Mouse (Mus musculus) layer of hippocampus, postnatal 10 days (tissue): ENCODE measurements around the gene Tmem218. TPM values are rescaled to one million over a fixed set of nuclear protein-coding genes. Genes with fewer than 3 reads are reported as not detected.

ENCODE experiments used
- DNase-seq, 2 experiments: peaks; one replicate each; pipeline ENCODE4 v3.0.0; 2021; ENCODE audit warnings: low spot score in 2 of 2
- total RNA-seq, 2 experiments: library from RNA; stranded (reverse); gene quantifications; 2 replicates each; pipeline ENCODE4 v1.2.3; 2021

Tmem218 gene
- total RNA-seq, 2 experiments from 2014 or later: 8.9 to 11.5 TPM

DNA sequence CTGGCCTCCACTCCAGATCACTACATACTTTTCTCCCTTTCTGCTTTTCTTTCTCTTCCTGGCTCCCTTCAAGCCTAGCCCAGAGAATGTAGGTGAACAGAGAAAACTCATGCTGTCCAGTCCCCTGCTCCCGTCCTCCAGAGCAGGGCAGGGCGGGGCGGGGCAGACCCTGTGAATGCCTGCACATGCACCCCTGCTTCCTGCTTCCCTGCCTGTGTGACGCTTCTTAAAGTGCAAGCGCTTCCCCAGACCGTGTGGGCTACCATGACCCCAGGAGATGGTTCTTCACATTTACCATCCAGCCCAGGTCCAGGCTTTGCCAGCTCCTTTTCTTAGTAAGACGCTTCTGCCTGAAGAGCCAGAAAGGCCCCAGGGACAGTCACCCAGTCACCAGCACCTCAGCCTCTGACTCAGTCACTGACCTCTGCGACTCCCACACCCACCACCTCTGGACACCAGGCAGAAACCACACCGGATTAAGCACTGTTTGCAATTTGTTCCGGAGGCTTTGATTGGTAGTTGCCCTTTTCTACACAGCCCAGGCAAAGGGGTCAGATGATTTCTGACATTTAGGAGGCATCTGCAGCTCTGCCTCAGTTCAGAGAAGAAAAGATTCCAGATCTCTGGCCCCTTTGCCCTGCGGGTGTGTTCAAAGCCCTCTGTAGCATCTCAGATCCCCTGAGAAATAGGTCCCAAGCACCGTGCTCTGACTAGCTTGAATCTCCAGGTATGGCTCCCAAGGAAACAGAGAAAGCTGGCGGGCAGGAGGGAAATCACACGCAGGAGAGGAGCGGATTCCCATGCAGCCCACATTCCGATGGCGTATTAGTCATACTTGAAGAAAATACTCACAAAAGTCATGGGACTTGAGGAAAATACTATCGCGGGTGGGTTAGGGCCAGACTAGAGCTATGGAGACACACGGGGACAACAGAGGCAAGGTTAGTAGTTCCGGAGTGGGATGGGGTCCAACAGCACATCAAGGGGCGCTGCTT lies 24.5 kb downstream of the Tmem218 start:
- no peak for DNase-seq

DNA sequence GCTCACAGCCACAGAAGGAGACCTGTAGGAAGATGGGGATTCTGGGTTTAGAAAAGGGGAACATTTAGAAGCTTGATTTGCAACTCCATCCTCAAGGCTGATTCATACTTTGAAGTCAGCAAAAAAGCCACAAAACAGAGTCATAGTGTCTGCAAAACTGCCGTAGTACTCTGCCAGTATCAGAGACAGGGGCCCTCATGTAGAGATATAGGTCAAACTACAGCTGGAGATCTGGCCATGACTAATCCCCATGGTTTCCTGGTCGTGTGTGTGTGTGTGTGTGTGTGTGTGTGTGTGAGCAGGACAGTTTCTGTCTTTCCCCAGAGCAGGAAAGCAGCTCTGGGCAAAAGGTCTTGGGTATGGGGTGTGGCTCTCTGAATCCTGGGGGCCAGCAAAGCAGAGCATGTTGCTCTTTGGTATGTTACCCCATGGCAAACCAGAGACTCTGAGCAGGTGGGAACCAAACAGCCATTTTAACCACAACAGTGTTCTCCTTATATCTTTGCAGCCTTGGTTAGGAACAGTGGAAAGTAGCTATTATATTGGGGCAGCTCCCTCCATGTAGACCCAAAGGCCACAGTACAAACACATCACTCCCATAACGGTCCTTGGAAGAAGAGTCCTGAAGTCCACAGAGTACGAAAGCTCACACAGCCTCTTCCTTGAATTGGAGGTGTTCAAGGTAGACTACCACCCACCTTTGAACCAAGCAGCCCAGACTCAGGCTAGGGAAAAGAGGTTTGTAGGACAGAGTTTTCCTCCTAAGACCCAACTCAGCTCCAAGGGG lies 28.1 kb downstream of the Tmem218 start:
- DNase-seq: no peak

- no peak for DNase-seq
Observed at GRCm38 (mm10) chr9:37242764-37243163, 34.7 kb downstream of the Tmem218 start.

DNA sequence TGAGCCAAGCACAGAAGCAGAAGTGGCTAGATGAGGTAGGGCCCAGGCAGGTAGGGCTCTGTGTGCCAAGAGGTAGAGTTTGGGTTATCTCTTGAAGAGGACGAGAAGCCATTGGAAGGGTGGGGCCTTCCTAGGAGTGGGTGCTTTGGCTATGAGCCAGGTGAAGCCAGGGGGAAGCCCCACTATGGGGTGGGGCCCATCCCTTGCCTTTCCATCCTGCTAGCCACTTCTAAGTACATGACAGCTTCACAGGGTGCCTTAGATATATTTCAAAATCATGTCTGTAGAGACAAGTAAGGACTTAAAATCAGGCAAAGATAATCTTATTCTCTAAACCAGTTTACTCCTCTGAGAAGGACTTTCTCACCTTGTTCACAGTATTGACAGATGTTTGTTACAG lies 36.6 kb downstream of the Tmem218 start:
- no peak for DNase-seq

DNA sequence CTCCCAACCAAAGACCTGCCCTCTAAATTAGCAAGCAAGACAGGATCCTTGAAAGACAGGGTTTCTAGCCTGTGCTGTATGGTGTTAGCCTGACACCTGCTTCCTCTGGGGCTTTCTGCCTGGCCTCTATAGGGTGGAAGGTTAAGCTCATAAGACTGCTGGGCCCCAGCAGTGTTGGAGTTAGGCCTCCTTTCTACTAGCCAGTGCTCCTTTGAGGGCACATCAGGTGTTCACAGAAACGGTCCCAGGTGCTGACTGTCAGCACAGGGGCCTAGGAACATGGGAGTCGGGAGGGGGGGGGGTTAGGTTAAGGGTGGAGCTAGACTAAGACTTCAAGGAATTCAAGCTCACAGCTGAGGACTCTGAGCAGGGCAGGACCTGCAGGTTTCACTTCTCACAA lies 37.4 kb downstream of the Tmem218 start:
- DNase-seq: no peak

- DNase-seq: no peak
Observed at GRCm38 (mm10) chr9:37245810-37246209, 37.8 kb downstream of the Tmem218 start.

- peak in 1 of 2 experiments; percentile 44 for DNase-seq
Observed at GRCm38 (mm10) chr9:37247429-37247828, 39.4 kb downstream of the Tmem218 start.

GRCm38 (mm10) chr9:37248381-37248906 lies 40.4 kb downstream of the Tmem218 start:
- DNase-seq: no peak

DNA sequence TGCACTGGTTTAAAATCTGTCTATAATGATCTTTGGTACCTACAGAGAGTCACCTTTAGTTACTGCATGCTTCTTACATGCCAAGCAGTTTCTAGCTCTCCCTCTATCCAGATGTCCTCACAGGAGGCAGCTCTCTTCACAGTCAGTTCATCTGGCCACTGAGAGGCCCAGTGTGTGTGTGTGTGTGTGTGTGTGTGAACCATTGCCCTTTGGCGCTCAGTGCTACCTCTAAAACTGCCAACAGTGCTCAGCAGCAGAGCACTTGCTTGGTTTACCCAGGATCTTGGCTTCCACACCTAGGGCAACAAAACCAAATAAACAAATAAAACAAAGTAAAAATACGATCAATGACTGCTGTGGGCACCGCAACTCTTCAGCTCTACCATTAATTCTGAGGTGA lies 42.0 kb downstream of the Tmem218 start:
- DNase-seq: no peak

DNA sequence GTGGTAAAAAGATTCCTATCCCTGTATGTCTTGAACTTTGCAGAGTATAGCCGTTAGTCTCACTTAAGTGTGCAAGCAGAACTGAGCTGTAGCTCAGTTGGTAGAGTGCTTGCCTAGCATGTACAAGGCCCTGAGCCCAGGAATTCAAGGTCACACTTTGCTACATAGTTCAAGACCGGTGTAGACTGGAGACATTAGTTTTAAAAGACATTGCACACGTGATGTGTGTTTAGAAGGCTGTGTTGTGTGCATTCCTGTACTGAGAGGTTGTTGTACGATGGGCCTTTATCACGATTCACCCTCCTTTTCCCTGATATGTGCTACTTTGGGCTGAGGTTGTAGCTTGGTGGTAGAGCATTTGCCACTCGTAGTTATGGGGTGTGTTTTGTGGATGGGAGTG lies 42.6 kb downstream of the Tmem218 start:
- no peak for DNase-seq

GRCm38 (mm10) chr9:37254531-37255110 lies 46.6 kb downstream of the Tmem218 start:
- no peak for DNase-seq

DNA sequence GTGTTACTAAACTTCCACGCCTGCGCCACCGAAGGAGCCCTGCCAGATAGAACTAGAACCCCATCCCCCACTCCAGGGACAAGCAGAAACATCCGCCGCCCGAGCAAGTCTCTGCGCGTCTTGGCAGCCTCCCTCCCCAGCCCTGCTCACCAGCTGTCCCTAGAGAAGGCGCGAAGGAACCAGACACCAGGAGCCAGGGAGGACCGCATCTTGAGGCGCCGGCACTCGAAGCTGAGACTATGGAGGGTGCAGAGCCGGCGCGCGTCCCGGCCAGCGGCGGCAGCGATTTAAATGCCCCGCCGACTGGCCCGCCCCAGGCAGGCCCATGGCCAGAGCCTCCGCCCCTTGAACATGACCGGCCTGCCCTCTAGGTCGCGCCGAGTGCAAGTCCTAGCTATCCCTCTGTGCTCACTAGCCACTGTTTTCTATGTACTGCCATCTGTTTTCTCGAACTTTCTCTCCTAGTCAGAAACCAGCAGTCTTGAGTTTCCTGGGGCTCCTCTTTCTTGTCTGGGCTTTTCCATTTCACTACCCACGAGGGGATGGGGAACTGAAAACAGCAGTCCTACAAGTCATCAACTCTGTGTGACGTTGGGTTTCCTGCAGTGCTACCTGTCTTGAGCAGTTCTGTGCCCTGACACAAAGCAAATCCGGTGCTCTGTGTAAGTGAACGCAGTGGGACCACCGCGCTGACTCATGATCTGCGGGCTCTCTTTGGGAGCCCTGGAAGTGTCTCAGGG lies 47.3 kb downstream of the Tmem218 start, which contains the start of gene Slc37a2:
Gene Slc37a2, minus strand, starts transcription at position 590 of the 740 bp plus-strand sequence.
- peak; percentile 53 to 73 for DNase-seq

DNA sequence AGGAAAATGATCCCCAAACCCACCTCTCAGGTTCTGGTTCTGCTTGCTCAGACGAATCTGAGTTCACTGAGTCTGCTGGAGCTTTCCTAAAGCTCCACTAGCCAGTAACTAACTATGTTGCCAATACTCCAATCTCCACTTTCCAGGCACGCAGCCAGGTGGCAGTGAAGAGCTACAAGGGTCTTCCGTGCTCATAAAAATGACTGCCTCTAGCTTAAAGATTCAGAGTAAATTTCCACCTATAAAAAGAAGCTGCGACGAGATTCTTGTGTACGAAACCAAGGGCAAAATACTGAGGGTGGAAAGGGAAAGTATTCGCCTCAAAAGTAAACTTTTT lies 47.8 kb downstream of the Tmem218 start:
- DNase-seq: peak; percentile 58 to 65

- no peak for DNase-seq
Observed at GRCm38 (mm10) chr9:37266622-37267021, 58.6 kb downstream of the Tmem218 start.

Other genes starting within 250 kb of the Tmem218 start
- gene Pknox2, start 60.8 kb upstream of the Tmem218 start, total RNA-seq: 10 to 100 TPM; 31.4 to 36.3 TPM
- gene Slc37a2, start 47.5 kb downstream of the Tmem218 start, total RNA-seq: 1 to 10 TPM; 1.2 to 2.0 TPM
- 1 to 10 TPM; 3.1 to 4.0 TPM for gene Ccdc15, start 140.2 kb downstream of the Tmem218 start, total RNA-seq
- 10 to 100 TPM; 66.7 to 72.3 TPM for gene Hepacam, start 159.1 kb downstream of the Tmem218 start, total RNA-seq
- 1 to 10 TPM; 6.9 to 8.3 TPM for gene Robo4, start 193.7 kb downstream of the Tmem218 start, total RNA-seq
- gene Robo3, start 225.0 kb downstream of the Tmem218 start, total RNA-seq: 10 to 100 TPM; 14.9 to 22.8 TPM